Mouse (Mus musculus) G1E (cell line): Measurements from ENCODE around the gene Nod1.

Experiments used
- CTCF ChIP-seq: IDR thresholded peaks from 2 replicates; pipeline ENCODE4 v1.5.1; 2012; ENCODE audit warnings: low read depth, low read length, inconsistent platforms, mixed read lengths
- GATA1 ChIP-seq: IDR thresholded peaks from 2 replicates; pipeline ENCODE4 v1.6.1; 2012; ENCODE audit warnings: borderline replicate concordance, low read length, inconsistent platforms, mixed read lengths
- POLR2AphosphoS5 ChIP-seq: IDR thresholded peaks from 2 replicates; pipeline ENCODE4 v1.6.1; 2012; ENCODE audit warnings: low read depth, low read length, inconsistent platforms; ENCODE audit not compliant: insufficient replicate concordance
- TAL1 ChIP-seq: conservative IDR thresholded peaks from 2 replicates; pipeline ENCODE4 v1.6.1; 2012; ENCODE audit warnings: low read depth, low read length, inconsistent platforms, mixed read lengths

GRCm38 (mm10) chr6:54933866-54934265 lies 38.5 kb downstream of the Nod1 start:
- TF ChIP-seq CTCF (no peak), GATA1 (no peak), TAL1 (no peak), POLR2AphosphoS5 (no peak)
